Mouse (Mus musculus) left cerebral cortex, adult 8-10 months (tissue): Measurements from ENCODE around the gene Tmem88b. TPM values are rescaled to one million over a fixed set of nuclear protein-coding genes. Genes with fewer than 3 reads are reported as not detected.
A peak's percentile ranks its signal among the peaks of the same experiment; 100 is the strongest.
"Not testable (repeated sequence)": the region's sequence is repeated elsewhere in the genome, so short reads cannot be mapped to it uniquely, and the experiment has no call there.

Source experiments
- DNase-seq, 2 experiments: peaks; one replicate each; pipeline ENCODE4 v3.0.0; 2022; ENCODE audit warnings: low spot score in 2 of 2
- total RNA-seq, 4 experiments: library from RNA; stranded (reverse); gene quantifications; 2 replicates each; pipeline ENCODE4 v1.2.4; 2022

Gene Tmem88b
- total RNA-seq, 4 experiments from 2014 or later = 35.4 to 43.6 (median 36.6) TPM

- DNase-seq = no peak
Observed at GRCm38 (mm10) chr4:155761356-155762099, 24.1 kb downstream of the Tmem88b start.

- DNase-seq = peak; percentile 95 to 97
Observed at GRCm38 (mm10) chr4:155760613-155761355, 24.9 kb downstream of the Tmem88b start, which contains the start of gene Atad3a. TSS of gene Atad3a (minus strand) at chr4:155761093.

DNA sequence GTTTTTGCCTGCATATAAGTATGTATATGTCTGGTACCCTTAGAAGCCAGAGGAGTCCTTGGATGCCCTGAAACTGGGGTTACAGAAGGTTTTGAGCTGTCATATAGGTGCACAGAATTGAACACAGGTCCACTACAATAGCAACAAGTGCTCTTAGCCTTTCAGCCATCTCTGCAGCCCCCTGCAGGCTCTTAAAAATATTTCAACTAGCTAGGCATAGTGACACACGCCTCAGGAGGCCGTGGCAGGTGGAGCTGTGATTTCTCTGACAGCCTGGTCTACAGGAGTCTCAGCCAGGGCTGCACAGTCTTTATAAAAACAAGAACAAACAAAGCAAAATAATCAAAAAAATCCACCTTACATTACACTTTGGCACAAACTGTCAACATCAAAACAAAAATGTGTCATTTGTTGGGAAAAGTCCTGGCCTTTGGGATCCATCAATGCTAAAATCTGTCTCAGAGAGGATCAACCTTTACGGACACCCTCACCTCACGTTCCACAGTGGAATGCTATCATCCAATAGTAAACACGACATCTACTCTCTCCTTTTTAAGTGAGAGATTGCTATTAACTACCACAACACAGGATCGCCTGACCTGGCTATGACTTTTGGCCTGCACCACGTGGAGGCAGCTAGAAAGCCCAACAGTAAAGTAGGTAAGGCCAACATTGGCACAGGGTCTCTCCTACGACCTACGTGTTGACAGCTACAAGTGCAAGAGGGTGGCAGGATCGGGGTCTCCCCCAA, 25.6 kb downstream of the Tmem88b start:
- no peak for DNase-seq

DNA sequence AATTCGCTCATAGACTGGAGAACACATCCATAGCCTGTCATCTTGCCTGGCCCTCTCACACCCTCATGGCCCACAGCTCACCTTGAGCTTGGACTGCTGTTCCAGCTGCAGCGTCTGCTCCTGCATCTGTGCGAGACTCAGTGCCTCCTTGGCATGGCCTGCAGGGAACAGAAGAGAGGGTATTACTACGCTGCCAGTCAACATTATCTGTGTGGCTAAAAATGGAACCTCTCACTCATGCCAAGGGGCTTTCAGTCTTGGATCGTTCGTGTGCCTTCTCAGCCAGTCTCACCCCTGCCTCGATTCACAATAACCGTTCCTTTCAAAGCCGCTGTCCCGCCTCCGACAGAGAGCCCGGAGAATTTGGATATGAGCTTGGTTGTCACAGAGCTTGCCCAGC, 28.7 kb downstream of the Tmem88b start:
- DNase-seq = no peak

DNA sequence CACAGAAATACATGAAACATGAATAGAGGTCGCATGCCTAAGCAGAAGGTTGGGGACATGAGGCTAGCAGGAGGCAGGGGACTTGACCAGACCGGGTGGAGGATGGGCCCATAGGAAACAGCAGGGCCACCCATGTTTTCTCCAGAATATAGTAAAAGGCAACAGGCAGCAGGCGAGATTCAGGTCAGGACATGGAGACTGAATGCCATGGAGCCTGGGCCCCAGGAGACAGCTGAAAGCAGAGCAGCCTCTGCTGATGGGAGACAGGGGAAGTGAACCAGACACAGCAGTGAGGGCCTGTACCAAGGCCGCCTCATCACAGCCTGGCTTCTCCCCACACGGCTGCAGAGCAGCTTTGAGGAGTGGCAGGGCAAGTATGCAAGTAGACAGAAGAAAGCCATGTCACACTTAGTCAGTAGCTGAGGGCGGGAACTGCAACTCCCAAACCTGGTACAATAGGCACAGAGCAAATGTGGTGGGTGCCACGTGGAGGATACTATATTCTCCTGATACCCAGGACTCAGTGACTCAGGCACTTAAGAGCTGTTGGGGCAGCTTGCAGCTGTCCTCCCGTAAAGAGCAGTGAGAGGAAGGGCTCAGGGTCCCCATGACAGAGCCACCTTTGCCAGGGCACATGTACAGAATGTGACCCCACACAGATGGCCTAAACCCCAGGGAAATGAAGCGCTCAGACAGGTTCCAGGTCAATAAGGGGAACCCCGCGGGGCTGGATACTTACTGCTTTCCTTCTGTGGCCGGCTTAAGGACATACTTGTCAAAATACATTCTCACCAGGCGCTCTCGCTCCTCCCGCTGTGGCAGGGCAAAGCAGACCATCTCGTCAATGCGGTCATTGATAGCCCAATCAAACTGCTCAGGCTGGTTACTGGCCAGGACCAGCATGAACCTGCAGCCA, 38.8 kb downstream of the Tmem88b start:
- DNase-seq = no peak

- DNase-seq = no peak
Observed at GRCm38 (mm10) chr4:155746036-155746548, 39.6 kb downstream of the Tmem88b start.

DNA sequence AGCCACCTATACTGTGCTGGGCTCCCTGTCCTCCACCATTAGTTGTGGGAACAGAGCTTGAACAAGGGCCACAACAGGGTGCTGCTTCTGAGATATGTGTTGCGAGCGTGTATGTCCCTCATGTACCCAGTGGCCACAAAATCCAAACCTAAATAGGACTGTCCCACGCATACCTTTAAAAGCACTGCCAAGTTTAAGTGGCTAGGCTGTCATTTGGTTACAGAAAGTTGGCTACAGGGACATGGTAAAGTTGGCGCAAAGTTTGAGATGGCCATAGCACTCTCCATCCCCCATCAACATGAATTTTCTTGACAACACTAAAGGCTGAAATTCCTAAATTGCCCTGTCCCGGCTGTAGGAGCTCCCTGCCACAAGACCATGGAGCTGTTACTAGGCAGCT, 40.5 kb downstream of the Tmem88b start:
- DNase-seq = no peak

DNA sequence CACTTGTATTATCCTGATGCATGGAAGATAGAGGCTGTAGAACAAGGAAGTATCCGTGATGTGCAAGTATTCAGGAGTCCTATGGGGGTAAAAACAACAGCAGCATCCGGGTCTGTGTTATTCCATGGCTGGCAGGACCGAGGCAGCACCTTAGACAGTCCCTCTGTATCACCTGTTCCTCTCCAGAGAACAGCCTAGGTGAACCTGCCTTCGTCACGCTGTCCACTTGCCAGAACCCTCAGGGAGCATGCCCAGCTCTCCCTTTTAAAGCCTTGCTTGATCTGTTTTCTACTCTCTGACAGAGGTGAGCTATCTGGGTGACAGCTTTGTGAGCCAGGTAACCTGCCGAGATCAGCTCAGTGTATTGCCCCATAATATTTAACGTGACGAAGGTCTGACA, 41.2 kb downstream of the Tmem88b start:
- no peak for DNase-seq

- DNase-seq = no peak
Observed at GRCm38 (mm10) chr4:155742684-155743083, 43.0 kb downstream of the Tmem88b start.

DNA sequence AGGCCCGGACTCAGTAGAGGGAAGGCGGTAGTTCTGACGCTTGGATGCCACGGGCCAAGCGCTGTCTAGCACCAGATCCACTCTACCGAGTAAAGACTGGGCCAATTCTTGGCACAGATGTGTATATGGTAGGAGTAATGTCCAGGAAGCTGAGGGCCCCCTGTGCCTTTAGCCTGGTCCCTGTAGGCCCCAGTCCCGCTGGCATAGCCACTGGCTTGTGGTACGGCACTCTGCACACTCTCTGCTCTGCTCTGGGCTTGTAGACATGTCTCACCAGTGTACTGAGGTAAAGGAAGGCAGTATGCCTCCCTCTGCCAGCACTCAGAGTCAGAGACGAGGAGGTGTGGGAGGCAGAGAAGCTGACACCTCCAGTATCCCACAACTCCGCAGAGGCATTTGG, 45.0 kb downstream of the Tmem88b start:
- DNase-seq = not testable (repeated sequence)

- no peak for DNase-seq
Observed at GRCm38 (mm10) chr4:155739741-155740636, 45.7 kb downstream of the Tmem88b start.

DNA sequence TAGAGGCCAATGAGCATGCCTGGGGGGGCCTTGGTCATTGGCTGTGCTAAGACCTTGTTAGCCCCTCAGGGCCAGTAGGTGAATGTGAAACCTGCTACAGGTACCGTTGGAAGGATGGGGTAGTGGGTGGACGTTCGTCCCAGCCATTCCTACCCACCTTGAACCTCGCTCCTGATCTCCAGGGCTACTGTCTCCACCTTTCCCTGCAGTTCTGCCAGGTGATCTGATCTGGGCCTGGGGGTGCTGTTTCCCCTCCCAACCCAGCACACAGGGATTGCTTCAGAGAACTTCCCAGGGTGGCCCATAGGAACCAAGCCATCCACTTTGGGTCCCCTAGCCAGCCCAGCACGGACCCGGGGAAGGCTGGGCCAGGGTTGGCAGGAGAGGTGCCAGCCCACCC, 46.5 kb downstream of the Tmem88b start:
- DNase-seq = no peak

- peak in 1 of 2 experiments; percentile 73 for DNase-seq
Observed at GRCm38 (mm10) chr4:155738262-155738661, 47.4 kb downstream of the Tmem88b start.

- no peak for DNase-seq
Observed at GRCm38 (mm10) chr4:155736421-155736820, 49.3 kb downstream of the Tmem88b start.

DNA sequence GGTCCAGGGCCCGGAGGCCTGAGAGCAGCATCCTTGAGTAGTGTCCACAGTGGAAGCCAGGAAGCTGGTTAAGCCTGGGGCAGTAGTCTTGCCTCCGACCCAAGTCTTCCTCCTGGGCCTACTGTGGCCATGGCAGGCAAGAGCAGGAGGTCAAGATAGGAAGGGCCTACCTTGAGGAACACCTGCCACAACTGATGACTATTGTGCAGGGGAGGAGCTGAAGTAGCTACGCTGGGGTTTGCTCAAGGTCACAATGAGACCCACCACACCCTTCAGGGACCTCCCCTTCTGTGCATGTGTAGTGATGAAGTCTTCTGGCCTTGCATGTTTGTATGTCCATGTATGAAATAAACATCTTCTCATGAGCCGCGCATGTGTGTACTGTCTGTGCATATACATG, 49.9 kb downstream of the Tmem88b start:
- no peak for DNase-seq

GRCm38 (mm10) chr4:155734951-155735702, 50.5 kb downstream of the Tmem88b start:
- DNase-seq = peak in 1 of 2 experiments; percentile 50

GRCm38 (mm10) chr4:155734350-155734941, 51.2 kb downstream of the Tmem88b start, which contains the start of gene Tmem240:
TSS of gene Tmem240 (plus strand) at chr4:155734800.
- DNase-seq = peak; percentile 78 to 92

- DNase-seq = no peak
Observed at GRCm38 (mm10) chr4:155733267-155733666, 52.4 kb downstream of the Tmem88b start.
